15 mouse cellular contexts compared by ENCODE assay signal in genomic region chr8:92136413-92136812, GRCm38 (mm10).
DNase-seq lines count a peak whose midpoint lies in the region; ATAC-seq lines count a peak whose summit lies in the region.
"Had no signal": no experiment of that assay in that cellular context is flagged by ENCODE, and none has a peak within 500 bp of the region (broad histone marks: within the 10 kb centered on the region; RNA-seq: fewer than 3 reads in every experiment).

No protein-coding gene starts in this region.

- H3K36me3 ChIP-seq in heart, embryonic 15.5 days, result no peaks in the 10 kb centered on the region
- H3K36me3 ChIP-seq in neural tube, embryonic 15.5 days, result no peaks in the 10 kb centered on the region
- H3K36me3 ChIP-seq in neural tube, embryonic 12.5 days, result no peaks in the 10 kb centered on the region
- H3K36me3 ChIP-seq: embryonic facial prominence, embryonic 13.5 days; intestine, embryonic 15.5 days had no signal

- no peak overlapping the region for H3K9ac ChIP-seq in heart, embryonic 15.5 days
- no peak overlapping the region for H3K9ac ChIP-seq in neural tube, embryonic 15.5 days (replicated peaks)
- no peak overlapping the region for H3K9ac ChIP-seq in neural tube, embryonic 12.5 days
- H3K9ac ChIP-seq: embryonic facial prominence, embryonic 13.5 days; intestine, embryonic 15.5 days; lung, embryonic 14.5 days had no signal

- H3K4me3 ChIP-seq in heart, embryonic 15.5 days, result no peak overlapping the region
- H3K4me3 ChIP-seq in neural tube, embryonic 15.5 days (replicated peaks), result no peak overlapping the region
- H3K4me3 ChIP-seq in neural tube, embryonic 12.5 days, result no peak overlapping the region
- H3K4me3 ChIP-seq: embryonic facial prominence, embryonic 13.5 days; intestine, embryonic 15.5 days had no signal

- ATAC-seq in heart, embryonic 15.5 days (replicated peaks; ENCODE audit: insufficient number of reproducible peaks, insufficient read depth, low FRiP score, low read depth), result no peak
- ATAC-seq in neural tube, embryonic 15.5 days (ENCODE audit: low FRiP score), result no peak
- ATAC-seq in neural tube, embryonic 12.5 days (ENCODE audit: low FRiP score, low read depth), result no peak
- ATAC-seq: intestine, embryonic 15.5 days had no signal

- peaks cover 15% of the 10 kb centered on the region; the same call in 1 of the 2 replicates for H3K27me3 ChIP-seq in heart, embryonic 15.5 days
- H3K27me3 ChIP-seq in neural tube, embryonic 15.5 days (replicated peaks), result peaks cover 28% of the 10 kb centered on the region
- 0 out of 2 replicates have a peak, but pooled peaks cover 3% of the 10 kb centered on the region for H3K27me3 ChIP-seq in neural tube, embryonic 12.5 days (replicated peaks)

- WGBS in heart, embryonic 15.5 days, result 27% methylated on average over 13 of the region's 13 CpGs
- 5% methylated on average over 13 of the region's 13 CpGs for WGBS in neural tube, embryonic 15.5 days
- WGBS in neural tube, embryonic 12.5 days, result 3% methylated on average over 13 of the region's 13 CpGs

- H3K27ac ChIP-seq in heart, embryonic 15.5 days, result no peak overlapping the region
- H3K27ac ChIP-seq in neural tube, embryonic 15.5 days (replicated peaks), result no peak overlapping the region
- H3K27ac ChIP-seq in neural tube, embryonic 12.5 days, result no peak overlapping the region
- H3K27ac ChIP-seq: intestine, embryonic 15.5 days had no signal

- DNase-seq in embryo, embryonic 10 days (ENCODE audit: low spot score), result peak; percentile 50
- no peak for DNase-seq in embryo, embryonic 9.5 days (ENCODE audit: extremely low spot score)
- no peak for DNase-seq in heart, adult 8-10 months (ENCODE audit: low spot score)
- DNase-seq in neural tube, embryonic 10.5 days (ENCODE audit: extremely low spot score, low spot score), result peak; percentile 35
- no peak for DNase-seq in Muller cell, postnatal 12 days (ENCODE audit: inconsistent ontology term)
- DNase-seq: adrenal gland, postnatal 10 days; cerebellum, postnatal 10 days; heart, postnatal 14 days; liver had no signal

- 0 out of 2 replicates have a peak overlapping the region, but pooled peaks have one; percentile 24 for H3K4me2 ChIP-seq in heart, embryonic 15.5 days
- H3K4me2 ChIP-seq in neural tube, embryonic 15.5 days, result no peak overlapping the region
- H3K4me2 ChIP-seq in neural tube, embryonic 12.5 days (replicated peaks), result peak overlapping the region; percentile 21; the same call in 1 of the 2 replicates
- H3K4me2 ChIP-seq: intestine, embryonic 15.5 days had no signal

- peaks cover 11% of the 10 kb centered on the region for H3K4me1 ChIP-seq in heart, embryonic 15.5 days (replicated peaks)
- H3K4me1 ChIP-seq in neural tube, embryonic 15.5 days, result peaks cover 28% of the 10 kb centered on the region
- peaks cover 41% of the 10 kb centered on the region for H3K4me1 ChIP-seq in neural tube, embryonic 12.5 days

- H3K9me3 ChIP-seq in heart, embryonic 15.5 days (replicated peaks), result no peaks in the 10 kb centered on the region
- H3K9me3 ChIP-seq in neural tube, embryonic 15.5 days (replicated peaks), result no peaks in the 10 kb centered on the region
- H3K9me3 ChIP-seq in neural tube, embryonic 12.5 days, result no peaks in the 10 kb centered on the region
- H3K9me3 ChIP-seq: embryonic facial prominence, embryonic 13.5 days; intestine, embryonic 15.5 days had no signal

Comparison
In these comparisons a context has a peak if more than half of its experiments do, and no peak if none do; other contexts are left out.
1. DNase-seq: peak in embryo, embryonic 10 days (single experiment) and neural tube, embryonic 10.5 days (single experiment); none in embryo, embryonic 9.5 days (single experiment), heart, adult 8-10 months (single experiment) and Muller cell, postnatal 12 days (single experiment).